ENCODE assay signal across 9 mouse cellular contexts in genomic region chr11:116019976-116020411, GRCm38 (mm10). TPM values are rescaled to one million over a fixed set of nuclear protein-coding genes. Genes with fewer than 3 reads are reported as not detected.
A peak's percentile ranks its signal among the peaks of the same experiment; 100 is the strongest.
DNase-seq lines count a peak whose midpoint lies in the region; ATAC-seq and TF ChIP-seq lines count a peak whose summit lies in the region.
"Had no signal": no experiment of that assay in that cellular context is flagged by ENCODE, and none has a peak within 500 bp of the region (broad histone marks: within the 10 kb centered on the region; RNA-seq: fewer than 3 reads in every experiment).

No protein-coding gene starts in this region.

- no peak overlapping the region for H3K4me3 ChIP-seq in kidney, postnatal 0 days (replicated peaks; ENCODE audit: low read depth, low read length)
- no peak overlapping the region for H3K4me3 ChIP-seq in kidney, adult 2 months (ENCODE audit: insufficient read depth, low read depth, low read length)
- no peak overlapping the region for H3K4me3 ChIP-seq in CH12.LX (replicated peaks in 1 of 3; ENCODE audit: low read depth in 2 of 3, low read length in 2 of 3, poor library complexity in 1 of 3)
- H3K4me3 ChIP-seq in liver, postnatal 0 days (ENCODE audit: low read depth, low read length) = no peak overlapping the region
- no peak overlapping the region for H3K4me3 ChIP-seq in forebrain, embryonic 12.5 days (replicated peaks)
- H3K4me3 ChIP-seq: layer of hippocampus, adult 2 months had no signal

- no peak; the same call in 1 of the 2 replicates for TF ChIP-seq CTCF in kidney, postnatal 0 days (IDR thresholded peaks at IDR 0.05; ENCODE audit: low read depth)
- TF ChIP-seq CTCF in kidney, adult 2 months (conservative IDR thresholded peaks at IDR 0.05; ENCODE audit: insufficient read depth, insufficient read length, low read depth, low read length) = no peak
- TF ChIP-seq CTCF in CH12.LX (conservative IDR thresholded peaks at IDR 0.05 in 1 of 2, IDR thresholded peaks at IDR 0.05 in 1 of 2; ENCODE audit: low read depth in 2 of 2, low read length in 2 of 2) = no peak
- TF ChIP-seq CTCF in liver, postnatal 0 days (IDR thresholded peaks at IDR 0.05; ENCODE audit: low read depth) = no peak

- no peaks in the 10 kb centered on the region for H3K4me1 ChIP-seq in kidney, postnatal 0 days (replicated peaks; ENCODE audit: insufficient read depth, low read length)
- no peaks in the 10 kb centered on the region for H3K4me1 ChIP-seq in kidney, adult 2 months (ENCODE audit: control insufficient read depth, insufficient read depth, low read length)
- H3K4me1 ChIP-seq in CH12.LX (ENCODE audit: control insufficient read depth in 1 of 2, insufficient read depth in 2 of 2) = peaks cover 0 to 17% of the 10 kb centered on the region in 2 experiments; a peak in 2 of 4 replicates
- 0 out of 2 replicates have a peak, but pooled peaks cover 2% of the 10 kb centered on the region for H3K4me1 ChIP-seq in liver, postnatal 0 days (ENCODE audit: insufficient read depth)
- peaks cover 13% of the 10 kb centered on the region for H3K4me1 ChIP-seq in forebrain, embryonic 12.5 days

- 68% methylated on average over 2 of the region's 2 CpGs for WGBS in kidney, postnatal 0 days
- 71% methylated on average over 2 of the region's 2 CpGs for WGBS in kidney, adult 2 months
- WGBS in liver, postnatal 0 days (ENCODE audit: insufficient replicate concordance) = 88% methylated on average over 2 of the region's 2 CpGs
- WGBS in forebrain, embryonic 12.5 days = 74% methylated on average over 2 of the region's 2 CpGs

- no peak overlapping the region for H3K9ac ChIP-seq in kidney, postnatal 0 days (ENCODE audit: low read depth, low read length)
- no peak overlapping the region for H3K9ac ChIP-seq in CH12.LX (ENCODE audit: insufficient read depth, low read depth)
- no peak overlapping the region for H3K9ac ChIP-seq in liver, postnatal 0 days (replicated peaks)
- H3K9ac ChIP-seq in forebrain, embryonic 12.5 days = no peak overlapping the region

- no peak overlapping the region for H3K4me2 ChIP-seq in kidney, postnatal 0 days (ENCODE audit: low read length)
- no peak overlapping the region for H3K4me2 ChIP-seq in CH12.LX (ENCODE audit: insufficient read depth, low read depth, poor library complexity, severe bottlenecking)
- no peak overlapping the region for H3K4me2 ChIP-seq in liver, postnatal 0 days (ENCODE audit: low read depth, low read length)
- no peak overlapping the region for H3K4me2 ChIP-seq in forebrain, embryonic 12.5 days

- H3K27me3 ChIP-seq in kidney, postnatal 0 days (ENCODE audit: insufficient read depth, low read length) = no peaks in the 10 kb centered on the region
- H3K27me3 ChIP-seq in kidney, adult 2 months (replicated peaks; ENCODE audit: control insufficient read depth, insufficient read depth, low read length) = no peaks in the 10 kb centered on the region
- no peaks in the 10 kb centered on the region for H3K27me3 ChIP-seq in CH12.LX (replicated peaks)
- no peaks in the 10 kb centered on the region for H3K27me3 ChIP-seq in liver, postnatal 0 days (ENCODE audit: insufficient read depth, low read length)
- no peaks in the 10 kb centered on the region for H3K27me3 ChIP-seq in forebrain, embryonic 12.5 days

- H3K79me2 ChIP-seq in CH12.LX (replicated peaks; ENCODE audit: control insufficient read depth, extremely low read depth, insufficient read depth, poor library complexity, severe bottlenecking) = peaks cover 11% of the 10 kb centered on the region

- in situ Hi-C loops in CH12.LX (cut with MboI; ENCODE audit: low pct_ligation_motif_present, low pct_unique_long_range_greater_than_20kb, low sequenced_read_pairs) = loop anchor here (25.0 kb wide), 1 partner anchor 408 kb away; the partner anchor contains the start of genes Gga3, Mif4gd and Mrps7

- H3K9me3 ChIP-seq in kidney, postnatal 0 days (replicated peaks; ENCODE audit: low read length) = no peaks in the 10 kb centered on the region
- no peaks in the 10 kb centered on the region for H3K9me3 ChIP-seq in CH12.LX (replicated peaks; ENCODE audit: low read length)
- no peaks in the 10 kb centered on the region for H3K9me3 ChIP-seq in liver, postnatal 0 days (ENCODE audit: low read length)
- no peaks in the 10 kb centered on the region for H3K9me3 ChIP-seq in forebrain, embryonic 12.5 days

- no peak for TF ChIP-seq EP300 in CH12.LX (IDR thresholded peaks at IDR 0.05; ENCODE audit: low read length)
- no peak for TF ChIP-seq EP300 in liver, postnatal 0 days (IDR thresholded peaks at IDR 0.05; ENCODE audit: low read depth)

- TF ChIP-seq POLR2A in kidney, adult 2 months (IDR thresholded peaks at IDR 0.05; ENCODE audit: low read depth, low read length) = no peak
- no peak; the same call in 1 of the 2 replicates for TF ChIP-seq POLR2A in CH12.LX (IDR thresholded peaks at IDR 0.05; ENCODE audit: low read depth, low read length)

- no peak for TF ChIP-seq RAD21 in CH12.LX (IDR thresholded peaks at IDR 0.05; ENCODE audit: low read depth, low read length)

- peaks cover 9% of the 10 kb centered on the region for H3K36me3 ChIP-seq in kidney, postnatal 0 days (ENCODE audit: insufficient read depth, low read length)
- H3K36me3 ChIP-seq in kidney, adult 2 months (ENCODE audit: control insufficient read depth, insufficient read depth, low read length) = peaks cover 5% of the 10 kb centered on the region; the same call in 1 of the 2 replicates
- peaks cover 17 to 23% of the 10 kb centered on the region in 2 experiments for H3K36me3 ChIP-seq in CH12.LX (replicated peaks in 1 of 2; ENCODE audit: control insufficient read depth in 1 of 2, insufficient read depth in 1 of 2, low read length in 1 of 2)
- peaks cover 19% of the 10 kb centered on the region for H3K36me3 ChIP-seq in liver, postnatal 0 days (replicated peaks; ENCODE audit: insufficient read depth, low read length)
- peaks cover 18% of the 10 kb centered on the region; the same call in 1 of the 2 replicates for H3K36me3 ChIP-seq in forebrain, embryonic 12.5 days (replicated peaks)

- peak; percentile 18 for ATAC-seq in kidney, postnatal 0 days (replicated peaks; ENCODE audit: low FRiP score, low read depth)
- ATAC-seq in liver, postnatal 0 days = peak; percentile 2
- no peak for ATAC-seq in forebrain, embryonic 12.5 days (ENCODE audit: low FRiP score)

- peak; percentile 40 for DNase-seq in kidney, postnatal 0 days (ENCODE audit: low spot score)
- DNase-seq in kidney, adult 2 months = no peak
- DNase-seq in CH12.LX (ENCODE audit: extremely low read depth) = no peak
- peak; percentile 48 for DNase-seq in ZHBTc4 (ENCODE audit: low read depth, low spot score)
- DNase-seq in liver, postnatal 0 days = no peak
- DNase-seq in gastrocnemius, postnatal 4 days (ENCODE audit: low spot score in 2 of 2) = no peak
- DNase-seq: adrenal gland, postnatal 36 days had no signal

- H3K27ac ChIP-seq in kidney, postnatal 0 days = 0 out of 2 replicates have a peak overlapping the region, but pooled peaks have one; percentile 26
- H3K27ac ChIP-seq in kidney, adult 2 months (ENCODE audit: insufficient read depth, low read depth, low read length) = no peak overlapping the region
- H3K27ac ChIP-seq in CH12.LX (ENCODE audit: insufficient read depth, low read depth) = peak overlapping the region; percentile 1; the same call in 1 of the 2 replicates
- H3K27ac ChIP-seq in liver, postnatal 0 days (ENCODE audit: low read depth) = peak overlapping the region; percentile 53; the same call in 1 of the 2 replicates
- no peak overlapping the region for H3K27ac ChIP-seq in forebrain, embryonic 12.5 days
- H3K27ac ChIP-seq: layer of hippocampus, adult 2 months had no signal

- dilution Hi-C loops in CH12.LX (cut with MboI; ENCODE audit: extremely low pct_ligation_motif_present, extremely low pct_unique_long_range_greater_than_20kb, low sequenced_read_pairs) = no loop called here

RNA-seq across cellular contexts. Expression of gene Galk1, which starts 7.5 kb away (rescaled TPM):
- polyA plus RNA-seq in kidney, postnatal 0 days (2015; fragmentation: Nextera tagmentation; extraction: Ambion mirVana) = 149 and 156 TPM in 2 replicates
- polyA plus RNA-seq in kidney, adult 2 months (2012; rRNA removed) = 83.2 and 87.9 TPM in 2 replicates
- total RNA-seq in CH12.LX (2012; rRNA removed) = 340 and 413 TPM in 2 replicates
- 228 and 263 TPM in 2 replicates for total RNA-seq in CH12.LX (2014; rRNA removed)
- 293 and 300 TPM in 2 replicates for polyA plus RNA-seq in CH12.LX (2012; ENCODE audit: insufficient read length, low read depth)
- polyA plus RNA-seq in liver, postnatal 0 days (2015; fragmentation: Nextera tagmentation; extraction: Ambion mirVana) = 317 and 319 TPM in 2 replicates
- 98.3 and 107 TPM in 2 replicates for polyA plus RNA-seq in forebrain, embryonic 12.5 days (2016; fragmentation: Nextera tagmentation; extraction: Ambion mirVana)
- 10 to 100 TPM; 32.7 to 40.0 TPM for total RNA-seq in gastrocnemius, postnatal 4 days (2021)

RNA-seq across cellular contexts. Expression of gene H3f3b, which starts 7.8 kb away (rescaled TPM):
- 1,980 and 2,021 TPM in 2 replicates for polyA plus RNA-seq in kidney, postnatal 0 days (2015; fragmentation: Nextera tagmentation; extraction: Ambion mirVana)
- polyA plus RNA-seq in kidney, adult 2 months (2012; rRNA removed) = 135 and 150 TPM in 2 replicates
- total RNA-seq in CH12.LX (2012; rRNA removed) (340 and 455 TPM in 2 replicates), CH12.LX (2014; rRNA removed) (567 and 573 TPM in 2 replicates)
- polyA plus RNA-seq in CH12.LX (2012; ENCODE audit: insufficient read length, low read depth) = 862 and 889 TPM in 2 replicates
- 647 and 656 TPM in 2 replicates for polyA plus RNA-seq in liver, postnatal 0 days (2015; fragmentation: Nextera tagmentation; extraction: Ambion mirVana)
- polyA plus RNA-seq in forebrain, embryonic 12.5 days (2016; fragmentation: Nextera tagmentation; extraction: Ambion mirVana) = 2,341 and 2,432 TPM in 2 replicates
- 100 to 1,000 TPM; 383 to 437 TPM for total RNA-seq in gastrocnemius, postnatal 4 days (2021)

RNA-seq across cellular contexts. Expression of gene Unk, which starts 10.1 kb away (rescaled TPM):
- polyA plus RNA-seq in kidney, postnatal 0 days (2015; fragmentation: Nextera tagmentation; extraction: Ambion mirVana) = 21.4 and 23.3 TPM in 2 replicates
- polyA plus RNA-seq in kidney, adult 2 months (2012; rRNA removed) = 22.1 and 28.1 TPM in 2 replicates
- total RNA-seq in CH12.LX (2012; rRNA removed) (22.2 and 24.7 TPM in 2 replicates), CH12.LX (2014; rRNA removed) (18.5 and 20.9 TPM in 2 replicates)
- 30.5 and 35.0 TPM in 2 replicates for polyA plus RNA-seq in CH12.LX (2012; ENCODE audit: insufficient read length, low read depth)
- polyA plus RNA-seq in liver, postnatal 0 days (2015; fragmentation: Nextera tagmentation; extraction: Ambion mirVana) = 3.9 and 5.1 TPM in 2 replicates
- 47.9 and 50.4 TPM in 2 replicates for polyA plus RNA-seq in forebrain, embryonic 12.5 days (2016; fragmentation: Nextera tagmentation; extraction: Ambion mirVana)
- 10 to 100 TPM; 25.9 to 26.0 TPM for total RNA-seq in gastrocnemius, postnatal 4 days (2021)

RNA-seq across cellular contexts. Expression of gene Itgb4, which starts 45.5 kb away (rescaled TPM):
- 2.9 and 3.1 TPM in 2 replicates for polyA plus RNA-seq in kidney, postnatal 0 days (2015; fragmentation: Nextera tagmentation; extraction: Ambion mirVana)
- polyA plus RNA-seq in kidney, adult 2 months (2012; rRNA removed) = 5.1 and 5.3 TPM in 2 replicates
- total RNA-seq in CH12.LX (2012; rRNA removed) = 3.4 and 6.3 TPM in 2 replicates
- total RNA-seq in CH12.LX (2014; rRNA removed) = 0.09 and 0.42 TPM in 2 replicates
- polyA plus RNA-seq in CH12.LX (2012; ENCODE audit: insufficient read length, low read depth) = 0.59 and 0.91 TPM in 2 replicates
- 0.21 and 0.34 TPM in 2 replicates for polyA plus RNA-seq in liver, postnatal 0 days (2015; fragmentation: Nextera tagmentation; extraction: Ambion mirVana)
- 0.94 and 1.0 TPM in 2 replicates for polyA plus RNA-seq in forebrain, embryonic 12.5 days (2016; fragmentation: Nextera tagmentation; extraction: Ambion mirVana)
- 1 to 10 TPM; 5.1 to 6.2 TPM for total RNA-seq in gastrocnemius, postnatal 4 days (2021)

RNA-seq across cellular contexts. Expression of gene Unc13d, which starts 57.8 kb away (rescaled TPM):
- polyA plus RNA-seq in kidney, postnatal 0 days (2015; fragmentation: Nextera tagmentation; extraction: Ambion mirVana) = 0.54 and 0.75 TPM in 2 replicates
- polyA plus RNA-seq in kidney, adult 2 months (2012; rRNA removed) = 1.1 and 2.4 TPM in 2 replicates
- 12.2 and 14.0 TPM in 2 replicates for total RNA-seq in CH12.LX (2012; rRNA removed)
- 8.9 and 9.6 TPM in 2 replicates for total RNA-seq in CH12.LX (2014; rRNA removed)
- 15.7 and 16.8 TPM in 2 replicates for polyA plus RNA-seq in CH12.LX (2012; ENCODE audit: insufficient read length, low read depth)
- 6.1 and 6.9 TPM in 2 replicates for polyA plus RNA-seq in liver, postnatal 0 days (2015; fragmentation: Nextera tagmentation; extraction: Ambion mirVana)
- polyA plus RNA-seq in forebrain, embryonic 12.5 days (2016; fragmentation: Nextera tagmentation; extraction: Ambion mirVana) = 0.69 and 0.73 TPM in 2 replicates
- 1 to 10 TPM; 1.1 to 2.0 TPM for total RNA-seq in gastrocnemius, postnatal 4 days (2021)

Comparison
In these comparisons a context has a peak if more than half of its experiments do, and no peak if none do; other contexts are left out.
1. DNase-seq: peak in kidney, postnatal 0 days (single experiment) and ZHBTc4 (single experiment); none in kidney, adult 2 months (single experiment), CH12.LX (single experiment), liver, postnatal 0 days (single experiment) and gastrocnemius, postnatal 4 days (0 of 2).
2. H3K27ac ChIP-seq: peak in kidney, postnatal 0 days (single experiment), CH12.LX (single experiment) and liver, postnatal 0 days (single experiment); none in kidney, adult 2 months (single experiment) and forebrain, embryonic 12.5 days (single experiment).